Mouse (Mus musculus): ENCODE data around the gene Bend3.
A peak's percentile ranks its signal among the peaks of the same experiment; 100 is the strongest.
"Not testable (repeated sequence)": the region's sequence is repeated elsewhere in the genome, so short reads cannot be mapped to it uniquely, and the experiment has no call there.

Gene Bend3

GRCm38 (mm10) chr10:43481179-43481578 lies 2.5 kb downstream of the Bend3 start:
- no peak for DNase-seq

GRCm38 (mm10) chr10:43482021-43482420 lies 3.4 kb downstream of the Bend3 start:
- DNase-seq: no peak

GRCm38 (mm10) chr10:43483426-43483995 lies 4.9 kb downstream of the Bend3 start:
- DNase-seq: peak; percentile 27 to 75

- no peak for DNase-seq
Measured at GRCm38 (mm10) chr10:43485751-43486268, 7.2 kb downstream of the Bend3 start.

GRCm38 (mm10) chr10:43487441-43488010 lies 8.9 kb downstream of the Bend3 start:
- no peak for DNase-seq

- no peak for DNase-seq
Measured at GRCm38 (mm10) chr10:43488258-43488657, 9.6 kb downstream of the Bend3 start.

GRCm38 (mm10) chr10:43489139-43489538 lies 10.5 kb downstream of the Bend3 start:
- DNase-seq: no peak

GRCm38 (mm10) chr10:43489550-43489949 lies 10.9 kb downstream of the Bend3 start:
- DNase-seq: peak; percentile 57 to 70

GRCm38 (mm10) chr10:43490034-43490433 lies 11.4 kb downstream of the Bend3 start:
- no peak for DNase-seq

GRCm38 (mm10) chr10:43490846-43491245 lies 12.2 kb downstream of the Bend3 start:
- peak; percentile 65 to 88 for DNase-seq

GRCm38 (mm10) chr10:43502599-43502998 lies 24.0 kb downstream of the Bend3 start:
- DNase-seq: no peak

GRCm38 (mm10) chr10:43504291-43504690 lies 25.7 kb downstream of the Bend3 start:
- DNase-seq: no peak

GRCm38 (mm10) chr10:43507051-43507450 lies 28.4 kb downstream of the Bend3 start:
- no peak for DNase-seq

- DNase-seq: no peak
Measured at GRCm38 (mm10) chr10:43509228-43509627, 30.6 kb downstream of the Bend3 start.

- no peak for DNase-seq
Measured at GRCm38 (mm10) chr10:43512976-43513375, 34.3 kb downstream of the Bend3 start.

- peak; percentile 80 to 92 for DNase-seq
Measured at GRCm38 (mm10) chr10:43516992-43517660, 38.5 kb downstream of the Bend3 start.

- peak; percentile 93 to 94 for DNase-seq
Measured at GRCm38 (mm10) chr10:43517836-43518235, 39.2 kb downstream of the Bend3 start.

- peak; percentile 73 to 91 for DNase-seq
Measured at GRCm38 (mm10) chr10:43518368-43518767, 39.7 kb downstream of the Bend3 start.

GRCm38 (mm10) chr10:43519977-43520376 lies 41.3 kb downstream of the Bend3 start:
- DNase-seq: no peak

GRCm38 (mm10) chr10:43523931-43524330 lies 45.3 kb downstream of the Bend3 start, which contains the start of gene Gm9803:
Gene Gm9803 (plus strand): TSS chr10:43524084.
- not testable (repeated sequence) for DNase-seq

- DNase-seq: no peak
Measured at GRCm38 (mm10) chr10:43527283-43528269, 48.9 kb downstream of the Bend3 start.

GRCm38 (mm10) chr10:43534382-43534781 lies 55.8 kb downstream of the Bend3 start:
- peak; percentile 67 to 80 for DNase-seq

- DNase-seq: peak; percentile 64 to 85
Measured at GRCm38 (mm10) chr10:43537652-43538051, 59.0 kb downstream of the Bend3 start.
